Mouse (Mus musculus) C2C12 (cell line): Measurements from ENCODE around the gene Tmem63b. TPM values are rescaled to one million over a fixed set of nuclear protein-coding genes. Genes with fewer than 3 reads are reported as not detected.
A peak's percentile ranks its signal among the peaks of the same experiment; 100 is the strongest.

Experiments used
- H3K27me3 ChIP-seq: one replicate; pipeline ENCODE4 v1.6.1; 2011; ENCODE audit not compliant: control insufficient read depth, insufficient read depth, insufficient read length
- H3K36me3 ChIP-seq: one replicate; pipeline ENCODE4 v1.6.1; 2011; ENCODE audit not compliant: control insufficient read depth, insufficient read depth
- H3K4me3 ChIP-seq: one replicate; pipeline ENCODE4 v1.5.1; 2011; ENCODE audit warnings: mild to moderate bottlenecking, control low read depth; ENCODE audit not compliant: poor library complexity, insufficient read depth, severe bottlenecking
- H3K79me2 ChIP-seq: one replicate; pipeline ENCODE4 v1.6.1; 2011; ENCODE audit not compliant: control insufficient read depth, insufficient read depth
- H3K79me3 ChIP-seq: one replicate; pipeline ENCODE4 v1.6.1; 2011; ENCODE audit warnings: low read depth, control low read depth
- H3ac ChIP-seq: one replicate; pipeline ENCODE3; 2011; ENCODE audit warnings: low read depth; ENCODE audit not compliant: control insufficient read depth, insufficient read length
- CEBPB ChIP-seq: IDR thresholded peaks from one replicate; pipeline ENCODE4 v1.6.1; 2011; ENCODE audit warnings: low read depth, mild to moderate bottlenecking, control low read depth, moderate library complexity
- CTCF ChIP-seq: IDR thresholded peaks from one replicate; pipeline ENCODE4 v1.5.1; 2011; ENCODE audit not compliant: control insufficient read depth, insufficient read depth, insufficient read length
- FOSL1 ChIP-seq: IDR thresholded peaks from one replicate; pipeline ENCODE4 v1.8.0; 2011; ENCODE audit warnings: mild to moderate bottlenecking, low read length; ENCODE audit not compliant: poor library complexity, insufficient read depth, severe bottlenecking
- MAX ChIP-seq: IDR thresholded peaks from one replicate; pipeline ENCODE4 v1.6.1; 2011; ENCODE audit warnings: mild to moderate bottlenecking, control low read depth
- MYOD1 ChIP-seq: IDR thresholded peaks from one replicate; pipeline ENCODE4 v1.6.1; 2011; ENCODE audit warnings: low read depth; ENCODE audit not compliant: control insufficient read depth, insufficient read length
- MYOG ChIP-seq: IDR thresholded peaks from one replicate; pipeline ENCODE4 v1.6.1; 2011; ENCODE audit not compliant: control insufficient read depth, insufficient read length; ENCODE audit errors: extremely low read depth
- USF1 ChIP-seq: IDR thresholded peaks from one replicate; pipeline ENCODE4 v1.6.1; 2011; ENCODE audit warnings: low read depth, mild to moderate bottlenecking, control low read depth, moderate library complexity
- polyA plus RNA-seq: library from polyadenylated mRNA; unstranded; fragments of >200 nt; fragmentation: generic; extraction: Trizol; gene quantifications from one replicate; pipeline ENCODE4 v1.2.1, GENCODE M21; 2012; ENCODE audit warnings: missing spikeins

The Tmem63b gene
- polyA plus RNA-seq, 1 experiment, result 54.3 TPM

- peaks cover 99% of the 10 kb centered on the region for H3K79me2 ChIP-seq
- H3K27me3 ChIP-seq, result no peaks in the 10 kb centered on the region
- TF ChIP-seq MYOG, result no peak
- TF ChIP-seq FOSL1, result no peak
- TF ChIP-seq MYOD1, result no peak
- TF ChIP-seq CEBPB, result no peak
- no peak for TF ChIP-seq USF1
- no peak for TF ChIP-seq MAX
- H3K36me3 ChIP-seq, result no peaks in the 10 kb centered on the region
- H3ac ChIP-seq, result peak overlapping the region; percentile 99
- peak overlapping the region; percentile 68 for H3K4me3 ChIP-seq
- H3K79me3 ChIP-seq, result peaks cover 69% of the 10 kb centered on the region
These were observed 1.3 kb downstream of the Tmem63b start for GRCm38 (mm10) chr17:45685171-45686092.

DNA sequence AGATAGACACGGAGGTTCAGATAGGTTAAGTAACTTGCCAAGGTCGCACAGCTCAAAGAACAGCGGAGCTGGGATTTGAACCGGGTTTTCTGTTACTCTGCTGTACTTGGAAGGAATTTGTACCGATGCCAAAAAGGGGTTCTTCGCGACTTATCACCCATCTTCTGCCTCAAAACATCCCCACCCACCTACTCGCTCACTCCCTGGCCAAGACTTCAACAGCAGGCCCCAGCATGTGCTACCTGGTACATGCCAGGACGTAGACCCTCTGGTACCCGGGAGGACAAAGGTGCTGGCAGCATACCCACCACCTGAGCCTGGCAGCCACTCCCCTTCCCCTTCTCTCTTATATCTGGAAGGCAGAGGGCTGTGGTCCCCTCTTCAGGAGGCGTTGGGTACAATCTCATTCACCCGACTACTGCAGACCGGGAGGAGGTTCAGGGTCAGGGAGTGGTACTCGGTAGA, 2.0 kb downstream of the Tmem63b start:
- H3ac ChIP-seq, result peak overlapping the region; percentile 99
- peaks cover 72% of the 10 kb centered on the region for H3K79me3 ChIP-seq
- H3K4me3 ChIP-seq, result peak overlapping the region; percentile 68
- no peaks in the 10 kb centered on the region for H3K27me3 ChIP-seq
- H3K36me3 ChIP-seq, result no peaks in the 10 kb centered on the region
- peaks cover 99% of the 10 kb centered on the region for H3K79me2 ChIP-seq
- no peak for TF ChIP-seq MAX
- TF ChIP-seq CTCF, result no peak
- no peak for TF ChIP-seq MYOD1
- no peak for TF ChIP-seq MYOG
- no peak for TF ChIP-seq FOSL1

GRCm38 (mm10) chr17:45682843-45683242, 3.9 kb downstream of the Tmem63b start:
- TF ChIP-seq CTCF, result no peak
- no peak for TF ChIP-seq CEBPB
- TF ChIP-seq MAX, result no peak
- TF ChIP-seq MYOD1, result no peak
- no peak for TF ChIP-seq USF1
- no peak for TF ChIP-seq FOSL1
- no peak for TF ChIP-seq MYOG
- Histone ChIP-seq H3K79me2 (peaks cover 93% of the 10 kb centered on the region), H3K4me3 (no peak overlapping the region), H3ac (no peak overlapping the region), H3K27me3 (no peaks in the 10 kb centered on the region), H3K79me3 (peaks cover 59% of the 10 kb centered on the region), H3K36me3 (peaks cover 6% of the 10 kb centered on the region)

- no peak overlapping the region for H3ac ChIP-seq
- peaks cover 14% of the 10 kb centered on the region for H3K36me3 ChIP-seq
- no peaks in the 10 kb centered on the region for H3K27me3 ChIP-seq
- H3K79me2 ChIP-seq, result peaks cover 80% of the 10 kb centered on the region
- TF ChIP-seq CEBPB (no peak), USF1 (no peak), MYOD1 (no peak), MYOG (no peak), CTCF (no peak), FOSL1 (no peak), MAX (no peak)
- H3K79me3 ChIP-seq, result peaks cover 47% of the 10 kb centered on the region
- H3K4me3 ChIP-seq, result no peak overlapping the region
These were observed 5.1 kb downstream of the Tmem63b start for GRCm38 (mm10) chr17:45681588-45681987.

DNA sequence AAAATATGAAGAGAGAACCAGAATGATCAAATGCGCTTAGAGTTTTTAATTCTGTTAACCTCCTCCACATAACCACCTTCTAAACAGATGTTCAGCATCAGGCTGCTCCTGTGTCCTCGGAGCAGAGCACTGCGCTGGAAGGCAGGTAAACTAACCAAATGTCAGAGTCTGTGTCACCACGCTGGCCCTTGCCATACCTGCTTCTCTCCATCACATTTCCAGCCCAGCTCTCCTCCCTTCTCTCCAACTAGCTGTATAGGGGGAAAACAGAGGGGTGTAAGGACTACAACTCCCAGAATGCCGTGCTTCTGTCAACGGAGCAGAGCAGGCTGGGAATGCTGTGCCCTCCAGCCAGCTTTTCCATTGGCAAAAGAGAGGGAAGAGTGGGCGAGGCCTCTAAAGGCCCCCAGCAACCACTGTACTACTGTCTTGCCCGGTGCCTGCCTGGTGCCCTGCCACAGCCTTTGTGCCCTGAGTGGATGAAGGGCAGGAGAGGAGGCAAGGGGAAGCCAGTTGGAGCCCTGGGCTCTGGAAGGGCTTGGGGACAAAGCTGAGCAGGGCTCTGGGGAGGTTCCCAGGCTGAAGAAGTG, 6.2 kb downstream of the Tmem63b start:
- Histone ChIP-seq H3K79me2 (peaks cover 69% of the 10 kb centered on the region), H3K27me3 (no peaks in the 10 kb centered on the region), H3K79me3 (peaks cover 46% of the 10 kb centered on the region), H3ac (no peak overlapping the region), H3K36me3 (peaks cover 14% of the 10 kb centered on the region), H3K4me3 (no peak overlapping the region)
- TF ChIP-seq CEBPB, result no peak
- no peak for TF ChIP-seq MYOG
- no peak for TF ChIP-seq USF1

DNA sequence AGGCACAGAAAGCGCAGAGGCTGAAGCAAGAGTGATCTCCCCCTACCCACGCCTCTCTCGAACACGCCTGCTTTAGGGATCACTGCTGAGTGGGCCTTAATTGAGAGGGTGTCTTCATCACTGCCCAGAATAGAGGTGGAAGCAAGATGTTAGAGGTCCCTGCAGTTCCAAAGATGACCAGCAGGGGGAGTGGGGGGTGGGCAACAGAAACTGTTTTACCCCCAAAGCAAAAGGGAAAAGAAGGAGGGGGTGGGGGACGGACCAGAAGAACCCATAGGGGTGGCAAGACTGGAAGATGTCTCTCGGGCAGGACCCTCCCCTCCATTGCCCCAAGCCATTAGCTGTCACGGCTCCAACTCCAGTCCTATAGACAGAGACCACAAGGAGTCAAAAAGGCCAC, 8.6 kb downstream of the Tmem63b start:
- H3ac ChIP-seq, result no peak overlapping the region
- H3K4me3 ChIP-seq, result no peak overlapping the region
- peak; percentile 29 for TF ChIP-seq CTCF
- no peak for TF ChIP-seq FOSL1
- H3K27me3 ChIP-seq, result no peaks in the 10 kb centered on the region
- peaks cover 14% of the 10 kb centered on the region for H3K36me3 ChIP-seq
- peaks cover 24% of the 10 kb centered on the region for H3K79me3 ChIP-seq
- H3K79me2 ChIP-seq, result peaks cover 45% of the 10 kb centered on the region
